Mouse (Mus musculus) small intestine, adult 2 months (tissue): ENCODE results near the gene Thrb.

Experiments used
- CTCF ChIP-seq: fragments of 200-500 bp; IDR thresholded peaks from 2 replicates; pipeline ENCODE4 v1.5.1; 2012; ENCODE audit warnings: low read depth, mild to moderate bottlenecking, control low read depth, inconsistent platforms, low read length, moderate library complexity, mixed read lengths; ENCODE audit not compliant: insufficient replicate concordance, insufficient read length; ENCODE audit errors: extremely low read depth
- POLR2A ChIP-seq: fragments of 200-500 bp; IDR thresholded peaks from 2 replicates; pipeline ENCODE4 v1.6.1; 2012; ENCODE audit warnings: low read depth, mild to moderate bottlenecking, control low read depth, inconsistent platforms, low read length, moderate library complexity

GRCm38 (mm10) chr14:17812414-17812813, 152.4 kb downstream of the Thrb start:
- TF ChIP-seq POLR2A (no peak), CTCF (no peak)
